Mouse (Mus musculus) liver, embryonic 14.5 days (tissue): ENCODE measurements around the gene Gpd2.

Source experiments
- CTCF ChIP-seq: IDR thresholded peaks from 2 replicates; pipeline ENCODE4 v1.5.1; 2016; ENCODE audit warnings: antibody characterized with exemption, low read depth, control low read depth
- EP300 ChIP-seq: IDR thresholded peaks from 2 replicates; pipeline ENCODE4 v1.6.1; 2016; ENCODE audit warnings: antibody characterized with exemption, low read depth

- TF ChIP-seq CTCF: no peak
- TF ChIP-seq EP300: no peak
Observed at GRCm38 (mm10) chr2:57239356-57239755, 1.9 kb downstream of the Gpd2 start.
